Mouse (Mus musculus): Measurements from ENCODE around the gene P2rx6. TPM values are rescaled to one million over a fixed set of nuclear protein-coding genes. Genes with fewer than 3 reads are reported as not detected.
"Not testable (repeated sequence)": the region's sequence is repeated elsewhere in the genome, so short reads cannot be mapped to it uniquely, and the experiment has no call there.

P2rx6 gene
- total and polyA plus RNA-seq, 2 experiments from 2014 or later = 2.3 to 5.1 TPM

GRCm38 (mm10) chr16:17552837-17553236, 8.8 kb upstream of the P2rx6 start:
- DNase-seq (ENCODE audit: low spot score) (no peak), ATAC-seq (no peak)
- no peak for TF ChIP-seq CTCF (IDR thresholded peaks at IDR 0.05; ENCODE audit: low read depth)
- H3K27me3 ChIP-seq (ENCODE audit: insufficient read depth, low read length) = no peaks in the 10 kb centered on the region
- 85% methylated on average over 7 of the region's 7 CpGs for WGBS
- H3K27ac ChIP-seq = no peak overlapping the region
- H3K36me3 ChIP-seq (ENCODE audit: insufficient read depth, low read length) = no peaks in the 10 kb centered on the region
- no peaks in the 10 kb centered on the region for H3K4me1 ChIP-seq (ENCODE audit: insufficient read depth, low read length)
- no peaks in the 10 kb centered on the region for H3K9me3 ChIP-seq (ENCODE audit: low read length)
- H3K4me3 ChIP-seq (ENCODE audit: low read length) = no peak overlapping the region
- no peak overlapping the region for H3K4me2 ChIP-seq (ENCODE audit: low read depth, low read length)
- H3K9ac ChIP-seq (replicated peaks; ENCODE audit: low read length) = no peak overlapping the region

- ATAC-seq = peak; percentile 91
- WGBS = 4% methylated on average over 18 of the region's 18 CpGs
- H3K4me2 ChIP-seq (ENCODE audit: low read depth, low read length) = peak overlapping the region; percentile 46
- DNase-seq (ENCODE audit: low spot score) = peak; percentile 69
- H3K27ac ChIP-seq = peak overlapping the region; percentile 65
- peak overlapping the region; percentile 13 for H3K4me3 ChIP-seq (ENCODE audit: low read length)
- H3K36me3 ChIP-seq (ENCODE audit: insufficient read depth, low read length) = no peaks in the 10 kb centered on the region
- no peaks in the 10 kb centered on the region for H3K27me3 ChIP-seq (ENCODE audit: insufficient read depth, low read length)
- no peak for TF ChIP-seq CTCF (IDR thresholded peaks at IDR 0.05; ENCODE audit: low read depth)
- H3K9ac ChIP-seq (replicated peaks; ENCODE audit: low read length) = no peak overlapping the region
- no peaks in the 10 kb centered on the region for H3K9me3 ChIP-seq (ENCODE audit: low read length)
- H3K4me1 ChIP-seq (ENCODE audit: insufficient read depth, low read length) = 0 out of 2 replicates have a peak, but pooled peaks cover 8% of the 10 kb centered on the region
These were observed 7.6 kb upstream of the P2rx6 start for GRCm38 (mm10) chr16:17553910-17554685.

- not testable (repeated sequence) for H3K9ac ChIP-seq (replicated peaks; ENCODE audit: low read length); H3K27me3 ChIP-seq (ENCODE audit: insufficient read depth, low read length); H3K4me3 ChIP-seq (ENCODE audit: low read length); H3K36me3 ChIP-seq (ENCODE audit: insufficient read depth, low read length); ATAC-seq; H3K9me3 ChIP-seq (ENCODE audit: low read length); DNase-seq (ENCODE audit: low spot score); H3K4me1 ChIP-seq (ENCODE audit: insufficient read depth, low read length); H3K4me2 ChIP-seq (ENCODE audit: low read depth, low read length)
- 24% methylated on average over 4 of the region's 4 CpGs for WGBS
- peak overlapping the region; percentile 65; the same call in 1 of the 2 replicates for H3K27ac ChIP-seq
These were observed 7.0 kb upstream of the P2rx6 start for GRCm38 (mm10) chr16:17554702-17555101.

DNA sequence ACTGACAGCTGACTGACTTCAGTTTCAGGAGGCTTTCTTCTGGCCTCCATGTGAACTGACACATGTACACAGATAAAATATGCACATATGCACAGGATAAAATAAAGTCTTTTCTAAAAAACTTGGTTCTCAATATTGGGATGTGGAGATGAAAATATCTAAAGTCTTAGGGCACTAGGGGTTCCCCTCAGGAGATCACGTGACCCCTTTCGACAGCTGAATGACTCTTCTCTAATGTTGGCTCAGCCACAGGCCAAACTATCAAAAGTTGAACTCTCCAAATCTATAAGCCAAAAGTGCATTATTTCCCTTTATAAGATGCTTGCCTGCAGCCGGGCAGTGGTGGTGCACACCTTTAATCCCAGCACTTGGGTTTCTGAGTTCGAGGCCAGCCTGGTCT, 5.5 kb upstream of the P2rx6 start:
- TF ChIP-seq CTCF (IDR thresholded peaks at IDR 0.05; ENCODE audit: low read depth) = no peak

GRCm38 (mm10) chr16:17556907-17557306, 4.8 kb upstream of the P2rx6 start:
- WGBS = 63% methylated on average over 4 of the region's 4 CpGs
- Histone ChIP-seq H3K4me3 (ENCODE audit: low read length) (no peak overlapping the region), H3K4me2 (ENCODE audit: low read depth, low read length) (no peak overlapping the region), H3K27me3 (ENCODE audit: insufficient read depth, low read length) (no peaks in the 10 kb centered on the region), H3K9ac (replicated peaks; ENCODE audit: low read length) (no peak overlapping the region), H3K36me3 (ENCODE audit: insufficient read depth, low read length) (no peaks in the 10 kb centered on the region), H3K4me1 (ENCODE audit: insufficient read depth, low read length) (peaks cover 15% of the 10 kb centered on the region; the same call in 1 of the 2 replicates), H3K9me3 (ENCODE audit: low read length) (no peaks in the 10 kb centered on the region), H3K27ac (no peak overlapping the region)
- DNase-seq (ENCODE audit: low spot score) (no peak), ATAC-seq (no peak)
- no peak for TF ChIP-seq CTCF (IDR thresholded peaks at IDR 0.05; ENCODE audit: low read depth)

More for the DNA sequence above, 5.5 kb upstream of the P2rx6 start:
- Histone ChIP-seq H3K4me3 (ENCODE audit: low read length) (no peak overlapping the region), H3K27me3 (ENCODE audit: insufficient read depth, low read length) (no peaks in the 10 kb centered on the region), H3K4me2 (ENCODE audit: low read depth, low read length) (no peak overlapping the region), H3K36me3 (ENCODE audit: insufficient read depth, low read length) (no peaks in the 10 kb centered on the region), H3K9ac (replicated peaks; ENCODE audit: low read length) (no peak overlapping the region), H3K9me3 (ENCODE audit: low read length) (no peaks in the 10 kb centered on the region), H3K27ac (no peak overlapping the region), H3K4me1 (ENCODE audit: insufficient read depth, low read length) (peaks cover 8% of the 10 kb centered on the region; the same call in 1 of the 2 replicates)
- DNase-seq (ENCODE audit: low spot score) (no peak), ATAC-seq (no peak)
- 84% methylated on average over 4 of the region's 4 CpGs for WGBS

GRCm38 (mm10) chr16:17557947-17558480, 3.7 kb upstream of the P2rx6 start:
- Histone ChIP-seq H3K27ac (no peak overlapping the region), H3K9ac (replicated peaks; ENCODE audit: low read length) (no peak overlapping the region), H3K4me3 (ENCODE audit: low read length) (no peak overlapping the region), H3K4me2 (ENCODE audit: low read depth, low read length) (0 out of 2 replicates have a peak overlapping the region, but pooled peaks have one; percentile 6), H3K27me3 (ENCODE audit: insufficient read depth, low read length) (no peaks in the 10 kb centered on the region), H3K9me3 (ENCODE audit: low read length) (no peaks in the 10 kb centered on the region), H3K4me1 (ENCODE audit: insufficient read depth, low read length) (peaks cover 16% of the 10 kb centered on the region; the same call in 1 of the 2 replicates), H3K36me3 (ENCODE audit: insufficient read depth, low read length) (no peaks in the 10 kb centered on the region)
- peak; percentile 99 for TF ChIP-seq CTCF (IDR thresholded peaks at IDR 0.05; ENCODE audit: low read depth)
- DNase-seq (ENCODE audit: low spot score) (peak; percentile 81), ATAC-seq (peak; percentile 37; the same call in 1 of the 2 replicates)
- WGBS = 0% methylated on average over 5 of the region's 5 CpGs

GRCm38 (mm10) chr16:17558811-17559210, 2.9 kb upstream of the P2rx6 start:
- Histone ChIP-seq H3K27ac (no peak overlapping the region), H3K27me3 (ENCODE audit: insufficient read depth, low read length) (no peaks in the 10 kb centered on the region), H3K4me2 (ENCODE audit: low read depth, low read length) (peak overlapping the region; percentile 6; the same call in 1 of the 2 replicates), H3K4me3 (ENCODE audit: low read length) (no peak overlapping the region), H3K36me3 (ENCODE audit: insufficient read depth, low read length) (no peaks in the 10 kb centered on the region), H3K4me1 (ENCODE audit: insufficient read depth, low read length) (peaks cover 16% of the 10 kb centered on the region; the same call in 1 of the 2 replicates), H3K9ac (replicated peaks; ENCODE audit: low read length) (no peak overlapping the region), H3K9me3 (ENCODE audit: low read length) (no peaks in the 10 kb centered on the region)
- ATAC-seq = no peak
- no peak for DNase-seq (ENCODE audit: low spot score)
- TF ChIP-seq CTCF (IDR thresholded peaks at IDR 0.05; ENCODE audit: low read depth) = no peak
- 0% methylated on average over 5 of the region's 5 CpGs for WGBS

Data from hindbrain, postnatal 0 days (tissue).